Mouse (Mus musculus) brain, embryonic 14.5 days (tissue): ENCODE results near the gene Olfr424.

Experiments
- CTCF ChIP-seq: fragments of 200-500 bp; IDR thresholded peaks from 2 replicates; pipeline ENCODE4 v1.5.1; 2012; ENCODE audit warnings: inconsistent platforms, mild to moderate bottlenecking, moderate library complexity, borderline replicate concordance; ENCODE audit not compliant: insufficient read depth, insufficient read length; ENCODE audit errors: extremely low read depth
- POLR2A ChIP-seq: fragments of 200-500 bp; IDR thresholded peaks from 2 replicates; pipeline ENCODE4 v1.6.1; 2012; ENCODE audit warnings: mild to moderate bottlenecking, inconsistent platforms, borderline replicate concordance; ENCODE audit not compliant: poor library complexity, insufficient read depth, insufficient read length, severe bottlenecking; ENCODE audit errors: extremely low read depth

GRCm38 (mm10) chr1:174141384-174141783 is 10.1 kb downstream of the Olfr424 start:
- TF ChIP-seq CTCF (no peak), POLR2A (no peak)
